Mouse (Mus musculus) kidney, embryonic 14.5 days (tissue): Measurements from ENCODE around the gene Carmil2. TPM values are rescaled to one million over a fixed set of nuclear protein-coding genes. Genes with fewer than 3 reads are reported as not detected.

Source experiments
- ATAC-seq: fragments of 200-750 bp; cut with Nextera tagmentation; 2 replicates; pipeline ENCODE4 v1.8.0; 2017; ENCODE audit warnings: moderate number of reproducible peaks, mild to moderate bottlenecking, moderate TSS enrichment, moderate library complexity; ENCODE audit not compliant: low FRiP score, low TSS enrichment
- H3K27ac ChIP-seq: fragments of 300-500 bp; sonication (generic); 2 replicates; pipeline ENCODE4 v1.5.1; 2014; ENCODE audit warnings: low read depth, mild to moderate bottlenecking, low read length, moderate library complexity, mixed read lengths
- H3K27me3 ChIP-seq: fragments of 300-500 bp; sonication (generic); 2 replicates; pipeline ENCODE4 v1.6.1; 2014; ENCODE audit warnings: mild to moderate bottlenecking, low read length; ENCODE audit not compliant: control insufficient read depth, insufficient read depth
- H3K36me3 ChIP-seq: fragments of 300-500 bp; sonication (generic); 2 replicates; pipeline ENCODE4 v1.6.1; 2014; ENCODE audit warnings: low read length, mixed read lengths; ENCODE audit not compliant: control insufficient read depth, insufficient read depth
- H3K4me1 ChIP-seq: fragments of 300-500 bp; sonication (generic); 2 replicates; pipeline ENCODE4 v1.6.1; 2014; ENCODE audit warnings: low read length, mixed read lengths; ENCODE audit not compliant: control insufficient read depth, insufficient read depth
- H3K4me2 ChIP-seq: fragments of 300-500 bp; sonication (generic); replicated peaks from 2 replicates; pipeline ENCODE4 v1.6.1; 2014; ENCODE audit warnings: low read depth, mild to moderate bottlenecking, low read length
- H3K4me3 ChIP-seq: fragments of 300-500 bp; sonication (generic); 2 replicates; pipeline ENCODE4 v1.5.1; 2014; ENCODE audit warnings: mild to moderate bottlenecking, low read length
- H3K9ac ChIP-seq: fragments of 300-500 bp; sonication (generic); 2 replicates; pipeline ENCODE4 v1.6.1; 2014; ENCODE audit warnings: low read depth, mild to moderate bottlenecking, low read length, moderate library complexity
- H3K9me3 ChIP-seq: fragments of 300-500 bp; sonication (generic); 2 replicates; pipeline ENCODE4 v1.6.1; 2016; ENCODE audit warnings: low read length; ENCODE audit not compliant: control insufficient read depth
- WGBS: fragments of 180-500 bp; shearing (Covaris S2); extraction: QIAGEN DNeasy Blood & Tissue Kit; methylation state at CpG from one replicate; pipeline ENCODE4 v1.1.7; 2014; 5-methylcytosine and 5-hydroxymethylcytosine counted together
- polyA plus RNA-seq: library from polyadenylated mRNA; unstranded; fragments of >200 nt; fragmentation: Nextera tagmentation; extraction: Ambion mirVana; gene quantifications from 2 replicates; pipeline ENCODE4 v1.2.1, GENCODE M21; 2014

The Carmil2 gene
- polyA plus RNA-seq, 1 experiment from 2014 or later, result 0.65 TPM

- WGBS, result 95% methylated on average over 11 of the region's 11 CpGs
Observed at GRCm38 (mm10) chr8:105692449-105693182, 6.5 kb downstream of the Carmil2 start.

GRCm38 (mm10) chr8:105693648-105694047, 7.6 kb downstream of the Carmil2 start:
- ATAC-seq, result peak; percentile 44
- H3K4me2 ChIP-seq, result peak overlapping the region; percentile 96
- H3K36me3 ChIP-seq, result peaks cover 24% of the 10 kb centered on the region
- no peak overlapping the region for H3K27ac ChIP-seq
- WGBS, result 3% methylated on average over 17 of the region's 30 CpGs
- H3K9me3 ChIP-seq, result peaks cover 4% of the 10 kb centered on the region; the same call in 1 of the 2 replicates
- H3K4me3 ChIP-seq, result peak overlapping the region; percentile 43
- peak overlapping the region; percentile 51; the same call in 1 of the 2 replicates for H3K9ac ChIP-seq
- no peaks in the 10 kb centered on the region for H3K27me3 ChIP-seq
- H3K4me1 ChIP-seq, result peaks cover 12% of the 10 kb centered on the region

More at GRCm38 (mm10) chr8:105692449-105693182, 6.5 kb downstream of the Carmil2 start:
- no peak overlapping the region for H3K4me3 ChIP-seq
- peaks cover 4% of the 10 kb centered on the region; the same call in 1 of the 2 replicates for H3K9me3 ChIP-seq
- H3K4me2 ChIP-seq, result no peak overlapping the region
- no peak for ATAC-seq
- peaks cover 14% of the 10 kb centered on the region for H3K36me3 ChIP-seq
- H3K9ac ChIP-seq, result no peak overlapping the region
- H3K27me3 ChIP-seq, result no peaks in the 10 kb centered on the region
- H3K4me1 ChIP-seq, result peaks cover 12% of the 10 kb centered on the region
- H3K27ac ChIP-seq, result no peak overlapping the region

GRCm38 (mm10) chr8:105694051-105694799, 8.2 kb downstream of the Carmil2 start:
- Histone ChIP-seq H3K9ac (peak overlapping the region; percentile 51; the same call in 1 of the 2 replicates), H3K27ac (no peak overlapping the region), H3K27me3 (no peaks in the 10 kb centered on the region), H3K4me1 (peaks cover 12% of the 10 kb centered on the region), H3K9me3 (peaks cover 4% of the 10 kb centered on the region; the same call in 1 of the 2 replicates), H3K4me2 (peak overlapping the region; percentile 96), H3K36me3 (peaks cover 28% of the 10 kb centered on the region), H3K4me3 (peak overlapping the region; percentile 43)
- ATAC-seq, result peak; percentile 12
- 11% methylated on average over 38 of the region's 40 CpGs for WGBS

- WGBS, result 83% methylated on average over 30 of the region's 30 CpGs
- Histone ChIP-seq H3K4me1 (peaks cover 20% of the 10 kb centered on the region), H3K27ac (no peak overlapping the region), H3K4me3 (no peak overlapping the region), H3K4me2 (no peak overlapping the region), H3K9me3 (peaks cover 4% of the 10 kb centered on the region; the same call in 1 of the 2 replicates), H3K27me3 (no peaks in the 10 kb centered on the region), H3K36me3 (peaks cover 28% of the 10 kb centered on the region), H3K9ac (no peak overlapping the region)
- no peak for ATAC-seq
Observed at GRCm38 (mm10) chr8:105695080-105695780, 9.2 kb downstream of the Carmil2 start.

- Histone ChIP-seq H3K9me3 (peaks cover 4% of the 10 kb centered on the region; the same call in 1 of the 2 replicates), H3K27me3 (no peaks in the 10 kb centered on the region), H3K4me1 (peaks cover 27% of the 10 kb centered on the region), H3K4me3 (no peak overlapping the region), H3K36me3 (peaks cover 28% of the 10 kb centered on the region), H3K4me2 (no peak overlapping the region), H3K27ac (no peak overlapping the region), H3K9ac (no peak overlapping the region)
- 86% methylated on average over 17 of the region's 17 CpGs for WGBS
- ATAC-seq, result no peak
Observed at GRCm38 (mm10) chr8:105697196-105697780, 11.2 kb downstream of the Carmil2 start.

GRCm38 (mm10) chr8:105698734-105699133, 12.7 kb downstream of the Carmil2 start:
- H3K4me1 ChIP-seq, result peaks cover 26% of the 10 kb centered on the region
- H3K4me2 ChIP-seq, result no peak overlapping the region
- no peak overlapping the region for H3K9ac ChIP-seq
- H3K36me3 ChIP-seq, result peaks cover 36% of the 10 kb centered on the region
- ATAC-seq, result no peak
- H3K9me3 ChIP-seq, result no peaks in the 10 kb centered on the region
- no peak overlapping the region for H3K4me3 ChIP-seq
- no peaks in the 10 kb centered on the region for H3K27me3 ChIP-seq
- 88% methylated on average over 5 of the region's 5 CpGs for WGBS
- no peak overlapping the region for H3K27ac ChIP-seq

GRCm38 (mm10) chr8:105699488-105700215, 13.6 kb downstream of the Carmil2 start:
- Histone ChIP-seq H3K9me3 (no peaks in the 10 kb centered on the region), H3K9ac (peak overlapping the region; percentile 63; the same call in 1 of the 2 replicates), H3K4me1 (peaks cover 17% of the 10 kb centered on the region), H3K27ac (no peak overlapping the region), H3K4me3 (peak overlapping the region; percentile 47), H3K27me3 (no peaks in the 10 kb centered on the region), H3K36me3 (peaks cover 42% of the 10 kb centered on the region), H3K4me2 (peak overlapping the region; percentile 82)
- ATAC-seq, result no peak
- WGBS, result 90% methylated on average over 11 of the region's 11 CpGs

- peak; percentile 58 for ATAC-seq
- 0% methylated on average over 21 of the region's 21 CpGs for WGBS
- peak overlapping the region; percentile 63 for H3K9ac ChIP-seq
- H3K36me3 ChIP-seq, result peaks cover 42% of the 10 kb centered on the region
- peak overlapping the region; percentile 90; the same call in 1 of the 2 replicates for H3K27ac ChIP-seq
- peak overlapping the region; percentile 82 for H3K4me2 ChIP-seq
- no peaks in the 10 kb centered on the region for H3K9me3 ChIP-seq
- H3K27me3 ChIP-seq, result no peaks in the 10 kb centered on the region
- peaks cover 15% of the 10 kb centered on the region for H3K4me1 ChIP-seq
- peak overlapping the region; percentile 47 for H3K4me3 ChIP-seq
Observed at GRCm38 (mm10) chr8:105700566-105700965, 14.5 kb downstream of the Carmil2 start.
